Mouse (Mus musculus) cerebellum, adult 2 months (tissue): ENCODE measurements around the gene Edn2.

Experiments used
- CTCF ChIP-seq: fragments of 200-500 bp; IDR thresholded peaks from 2 replicates; pipeline ENCODE4 v1.5.1; 2011; ENCODE audit warnings: low read depth, mild to moderate bottlenecking, control low read depth, low read length, moderate library complexity, borderline replicate concordance; ENCODE audit not compliant: insufficient read depth
- POLR2A ChIP-seq: fragments of 200-500 bp; IDR thresholded peaks from 2 replicates; pipeline ENCODE4 v1.6.1; 2011; ENCODE audit warnings: low read length, control low read depth, borderline replicate concordance; ENCODE audit not compliant: insufficient read depth

GRCm38 (mm10) chr4:120130926-120131325, 30.1 kb upstream of the Edn2 start:
- TF ChIP-seq CTCF = no peak
- no peak for TF ChIP-seq POLR2A
